Mouse (Mus musculus) kidney, postnatal 0 days (tissue): ENCODE data around the gene Gm20388. TPM values are rescaled to one million over a fixed set of nuclear protein-coding genes. Genes with fewer than 3 reads are reported as not detected.

Source experiments
- ATAC-seq: fragments of 200-750 bp; cut with Nextera tagmentation; replicated peaks from 2 replicates; pipeline ENCODE4 v1.8.0; 2017; ENCODE audit warnings: low read depth, moderate number of reproducible peaks, moderate TSS enrichment, moderate library complexity; ENCODE audit not compliant: low FRiP score
- DNase-seq: peaks from one replicate; pipeline ENCODE4 v3.0.0-alpha.2; 2016; ENCODE audit warnings: low spot score
- H3K27ac ChIP-seq: fragments of 300-500 bp; sonication (generic); 2 replicates; pipeline ENCODE4 v1.5.1; 2014; ENCODE audit warnings: mild to moderate bottlenecking
- H3K27me3 ChIP-seq: fragments of 300-500 bp; sonication (generic); 2 replicates; pipeline ENCODE4 v1.6.1; 2014; ENCODE audit warnings: low read length, mixed read lengths; ENCODE audit not compliant: insufficient read depth
- H3K36me3 ChIP-seq: fragments of 300-500 bp; sonication (generic); 2 replicates; pipeline ENCODE4 v1.6.1; 2014; ENCODE audit warnings: low read length, mixed read lengths; ENCODE audit not compliant: insufficient read depth
- H3K4me1 ChIP-seq: fragments of 300-500 bp; sonication (generic); replicated peaks from 2 replicates; pipeline ENCODE4 v1.6.1; 2014; ENCODE audit warnings: antibody characterized with exemption, low read length, mixed read lengths; ENCODE audit not compliant: insufficient read depth
- H3K4me2 ChIP-seq: fragments of 300-500 bp; sonication (generic); 2 replicates; pipeline ENCODE4 v1.6.1; 2014; ENCODE audit warnings: mild to moderate bottlenecking, low read length, moderate library complexity, mixed read lengths
- H3K4me3 ChIP-seq: fragments of 300-500 bp; sonication (generic); replicated peaks from 2 replicates; pipeline ENCODE4 v1.5.1; 2014; ENCODE audit warnings: low read depth, low read length
- H3K9ac ChIP-seq: fragments of 300-500 bp; sonication (generic); 2 replicates; pipeline ENCODE4 v1.6.1; 2014; ENCODE audit warnings: low read depth, low read length
- H3K9me3 ChIP-seq: fragments of 300-500 bp; sonication (generic); replicated peaks from 2 replicates; pipeline ENCODE4 v1.6.1; 2016; ENCODE audit warnings: low read length, inconsistent platforms, mixed read lengths
- CTCF ChIP-seq: IDR thresholded peaks from 2 replicates; pipeline ENCODE4 v1.5.1; 2016; ENCODE audit warnings: antibody characterized with exemption, low read depth, mild to moderate bottlenecking, moderate library complexity
- WGBS: fragments of 180-500 bp; shearing (Covaris S2); extraction: QIAGEN DNeasy Blood & Tissue Kit; methylation state at CpG from one replicate; pipeline ENCODE4 v1.1.7; 2014; 5-methylcytosine and 5-hydroxymethylcytosine counted together
- polyA plus RNA-seq: library from polyadenylated mRNA; unstranded; fragments of >200 nt; fragmentation: Nextera tagmentation; extraction: Ambion mirVana; gene quantifications from 2 replicates; pipeline ENCODE4 v1.2.1, GENCODE M21; 2015

The Gm20388 gene
- polyA plus RNA-seq, 1 experiment from 2014 or later: not detected

DNA sequence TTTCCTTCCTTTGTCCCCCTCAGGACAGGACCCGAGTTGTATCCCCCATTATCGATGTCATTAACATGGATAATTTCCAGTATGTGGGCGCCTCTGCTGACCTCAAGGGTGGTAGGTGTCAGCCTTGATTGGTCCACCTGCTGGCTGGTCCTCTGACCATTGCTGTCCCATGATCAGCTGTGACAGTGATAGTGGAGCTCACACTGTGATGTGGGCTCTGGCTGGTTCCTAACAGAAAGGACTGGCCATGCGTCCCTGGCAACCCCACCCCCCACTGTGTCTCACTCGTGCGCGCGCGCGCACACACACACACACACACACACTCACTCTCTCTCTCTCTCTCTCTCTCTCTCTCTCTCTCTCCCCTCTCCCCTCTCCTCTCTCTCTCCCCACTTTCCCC lies 4419.0 kb downstream of the Gm20388 start:
- ATAC-seq (no peak), DNase-seq (no peak)
- Histone ChIP-seq H3K27me3 (no peaks in the 10 kb centered on the region), H3K4me3 (no peak overlapping the region), H3K36me3 (peaks cover 33% of the 10 kb centered on the region), H3K4me2 (no peak overlapping the region), H3K4me1 (0 out of 2 replicates have a peak, but pooled peaks cover 3% of the 10 kb centered on the region), H3K9me3 (no peaks in the 10 kb centered on the region), H3K9ac (no peak overlapping the region), H3K27ac (no peak overlapping the region)
- 85% methylated on average over 10 of the region's 10 CpGs for WGBS
- no peak for TF ChIP-seq CTCF

DNA sequence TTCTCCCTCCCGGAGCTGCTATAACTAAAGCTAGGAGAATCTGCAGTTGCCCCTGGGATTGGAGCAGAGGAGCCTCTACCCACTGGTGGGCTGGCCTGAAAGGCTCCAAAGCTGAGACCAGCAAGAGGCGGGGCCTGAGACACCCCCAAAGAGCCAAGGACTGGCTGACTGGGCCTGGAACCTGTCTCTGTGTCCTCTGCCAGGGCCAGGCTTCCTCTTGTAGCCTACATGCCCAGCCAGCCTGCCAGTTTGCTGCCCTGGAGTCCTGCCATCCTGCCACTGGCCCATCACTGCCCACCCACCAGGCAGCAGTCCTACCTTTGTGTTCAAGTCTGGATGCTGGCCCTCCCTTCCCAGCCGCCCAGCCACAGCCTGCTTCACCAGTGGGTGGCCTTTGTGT lies 4419.8 kb downstream of the Gm20388 start:
- Histone ChIP-seq H3K9ac (no peak overlapping the region), H3K27ac (no peak overlapping the region), H3K9me3 (no peaks in the 10 kb centered on the region), H3K27me3 (no peaks in the 10 kb centered on the region), H3K36me3 (peaks cover 36% of the 10 kb centered on the region), H3K4me1 (0 out of 2 replicates have a peak, but pooled peaks cover 3% of the 10 kb centered on the region), H3K4me3 (no peak overlapping the region), H3K4me2 (no peak overlapping the region)
- TF ChIP-seq CTCF: no peak
- DNase-seq (no peak), ATAC-seq (no peak)
- WGBS: 88% methylated on average over 2 of the region's 3 CpGs

DNA sequence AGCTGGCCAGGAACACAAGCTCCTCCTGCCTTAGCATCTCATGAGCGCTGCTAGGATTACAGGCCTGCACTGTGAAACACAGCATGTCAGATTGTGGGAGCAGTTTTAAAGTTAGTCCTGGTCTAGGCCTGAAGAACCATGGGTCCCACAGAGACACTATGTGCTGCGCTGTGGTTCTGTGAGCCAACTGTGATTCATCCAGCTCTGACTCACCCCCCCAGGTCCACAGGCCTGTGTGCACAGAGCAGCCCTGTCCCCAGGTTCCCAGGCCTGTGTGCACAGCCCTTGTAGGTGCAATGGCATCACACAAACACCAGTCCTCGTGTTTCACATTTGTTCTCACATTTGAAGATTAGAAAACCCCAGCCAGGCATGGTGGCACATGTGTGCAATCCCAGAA lies 4420.5 kb downstream of the Gm20388 start:
- H3K36me3 ChIP-seq: peaks cover 29% of the 10 kb centered on the region
- H3K27ac ChIP-seq: no peak overlapping the region
- no peak overlapping the region for H3K4me2 ChIP-seq
- ATAC-seq: no peak
- H3K9ac ChIP-seq: no peak overlapping the region
- H3K4me1 ChIP-seq: 0 out of 2 replicates have a peak, but pooled peaks cover 3% of the 10 kb centered on the region
- H3K4me3 ChIP-seq: no peak overlapping the region
- no peaks in the 10 kb centered on the region for H3K9me3 ChIP-seq
- no peak for DNase-seq
- H3K27me3 ChIP-seq: no peaks in the 10 kb centered on the region
- 92% methylated on average over 3 of the region's 3 CpGs for WGBS
- no peak for TF ChIP-seq CTCF

DNA sequence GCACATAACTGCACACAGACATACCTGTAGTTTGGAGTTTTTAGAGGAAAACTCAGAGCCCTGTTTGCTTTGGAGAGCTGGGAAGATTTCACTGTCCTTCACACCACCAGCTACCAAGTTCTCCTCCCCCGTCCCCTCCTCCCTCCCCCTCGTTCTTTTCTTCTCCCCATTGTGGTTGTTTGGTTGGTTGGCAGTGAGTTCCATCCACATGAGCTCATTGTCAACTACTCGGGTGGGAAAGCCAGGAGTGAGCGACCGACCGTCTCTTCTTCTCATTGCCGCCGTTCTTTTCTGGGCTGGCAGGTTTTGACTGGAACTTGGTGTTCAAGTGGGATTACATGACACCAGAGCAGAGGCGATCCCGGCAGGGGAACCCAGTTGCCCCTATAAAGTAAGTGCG lies 4421.1 kb downstream of the Gm20388 start:
- ATAC-seq: no peak
- DNase-seq: no peak
- no peak for TF ChIP-seq CTCF
- 56% methylated on average over 11 of the region's 11 CpGs for WGBS
- no peak overlapping the region for H3K9ac ChIP-seq
- peaks cover 29% of the 10 kb centered on the region for H3K36me3 ChIP-seq
- H3K27me3 ChIP-seq: no peaks in the 10 kb centered on the region
- 0 out of 2 replicates have a peak, but pooled peaks cover 3% of the 10 kb centered on the region for H3K4me1 ChIP-seq
- no peaks in the 10 kb centered on the region for H3K9me3 ChIP-seq
- no peak overlapping the region for H3K4me3 ChIP-seq
- no peak overlapping the region for H3K27ac ChIP-seq
- no peak overlapping the region for H3K4me2 ChIP-seq

DNA sequence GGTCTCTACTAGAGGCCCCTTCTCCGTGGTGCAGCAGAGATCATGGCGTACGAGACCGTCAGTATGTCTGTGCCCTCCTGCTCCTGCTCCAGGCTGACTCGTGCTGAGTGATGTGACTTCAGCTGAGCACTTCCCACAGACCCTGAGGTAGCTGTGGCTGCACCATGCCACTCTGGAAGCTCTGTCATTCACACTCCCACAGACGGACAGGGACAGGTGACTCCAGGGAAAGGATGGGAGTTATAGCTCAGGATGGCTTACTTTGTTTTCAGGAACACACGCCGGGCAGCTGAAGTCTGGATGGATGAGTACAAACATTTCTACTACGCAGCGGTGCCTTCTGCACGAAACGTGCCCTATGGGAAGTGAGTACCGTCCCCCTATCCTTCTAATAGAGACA lies 4425.7 kb downstream of the Gm20388 start:
- Histone ChIP-seq H3K36me3 (peaks cover 19% of the 10 kb centered on the region; the same call in 1 of the 2 replicates), H3K9me3 (no peaks in the 10 kb centered on the region), H3K9ac (no peak overlapping the region), H3K4me2 (no peak overlapping the region), H3K4me1 (peaks cover 3% of the 10 kb centered on the region; the same call in 1 of the 2 replicates), H3K27ac (no peak overlapping the region), H3K4me3 (no peak overlapping the region), H3K27me3 (no peaks in the 10 kb centered on the region)
- DNase-seq: no peak
- no peak for ATAC-seq
- TF ChIP-seq CTCF: no peak
- 92% methylated on average over 13 of the region's 13 CpGs for WGBS

DNA sequence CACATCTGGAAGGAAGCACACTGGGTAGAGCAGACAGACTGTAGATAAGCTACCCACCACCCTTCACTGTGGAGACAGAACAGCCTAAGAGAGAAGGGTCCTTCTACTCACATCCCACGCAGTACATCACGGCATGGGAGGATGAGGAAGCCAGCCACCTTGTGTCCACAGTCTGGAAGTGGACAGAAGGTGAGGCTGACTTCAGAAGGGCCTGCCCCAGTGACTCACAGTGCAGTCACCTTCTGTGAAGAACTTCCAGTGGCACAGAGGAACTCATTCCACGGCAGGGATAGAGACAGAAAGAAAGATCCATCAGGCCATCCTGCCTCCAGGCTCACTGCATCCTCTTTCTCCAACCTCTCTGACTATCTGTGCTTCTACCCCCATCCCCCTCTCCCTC lies 4429.1 kb downstream of the Gm20388 start:
- Histone ChIP-seq H3K9me3 (no peaks in the 10 kb centered on the region), H3K4me1 (no peaks in the 10 kb centered on the region; the same call in 1 of the 2 replicates), H3K27me3 (no peaks in the 10 kb centered on the region), H3K9ac (no peak overlapping the region), H3K4me2 (no peak overlapping the region), H3K27ac (no peak overlapping the region; the same call in 1 of the 2 replicates), H3K4me3 (no peak overlapping the region), H3K36me3 (peaks cover 30% of the 10 kb centered on the region; the same call in 1 of the 2 replicates)
- no peak for DNase-seq
- 63% methylated on average over 3 of the region's 3 CpGs for WGBS
- ATAC-seq: no peak
- no peak for TF ChIP-seq CTCF
